Mouse (Mus musculus): ENCODE data around the gene H2-DMa. TPM values are rescaled to one million over a fixed set of nuclear protein-coding genes. Genes with fewer than 3 reads are reported as not detected.

H2-DMa gene
- polyA plus RNA-seq (2012; rRNA removed; ENCODE audit: low replicate concordance): 40.9 and 173 TPM in 2 replicates

GRCm38 (mm10) chr17:34119249-34120179, at the start of gene H2-DMa:
H2-DMa (plus strand) TSS chr17:34119541.

GRCm38 (mm10) chr17:34092197-34092875, 27.0 kb upstream of the H2-DMa start, which contains the start of gene H2-Oa:
H2-Oa (plus strand) TSS chr17:34092340.

DNA sequence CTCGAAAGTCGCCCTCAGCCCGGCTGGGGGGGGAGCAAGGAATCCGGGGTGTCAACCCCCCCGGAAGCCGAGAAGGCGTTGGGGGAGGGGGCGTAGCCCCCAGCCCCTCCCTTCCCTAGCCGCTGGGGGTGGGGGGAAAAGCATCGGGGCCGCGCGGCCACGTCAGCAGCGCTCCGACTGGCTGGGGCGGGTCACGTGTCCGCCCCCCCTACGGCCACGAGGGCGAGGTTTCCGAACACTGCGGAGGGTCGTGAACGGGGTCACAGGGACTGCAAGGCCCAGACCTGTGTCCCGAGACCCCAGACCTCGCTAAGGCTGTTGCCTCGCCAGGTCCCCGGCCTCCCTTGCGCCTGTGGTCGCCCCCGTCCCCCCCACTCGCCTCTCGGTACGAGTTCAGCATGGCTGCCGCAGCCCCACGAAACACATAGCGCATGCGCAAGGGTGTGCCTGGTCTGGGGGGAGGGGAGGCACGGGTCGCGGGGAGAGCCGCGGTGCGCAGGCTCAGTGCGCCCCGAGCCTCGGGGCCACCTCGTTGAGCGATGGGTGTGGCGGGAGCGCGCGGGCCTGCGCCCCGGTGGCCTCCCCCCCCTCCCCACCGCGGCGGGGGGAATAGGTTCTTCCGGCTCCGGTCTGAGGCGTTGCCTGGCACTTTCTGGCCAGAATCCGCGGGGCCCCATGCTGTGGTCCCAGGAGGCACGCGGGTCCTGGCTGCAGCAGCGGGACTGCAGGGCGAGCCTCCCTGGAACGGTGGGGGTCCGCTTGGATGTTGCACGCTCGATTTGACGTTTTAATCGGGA, 3.0 kb downstream of the H2-DMa start, which contains the start of gene Brd2:
Brd2 (minus strand) TSS at position 447 of the 797 bp plus-strand sequence.

GRCm38 (mm10) chr17:34143033-34143432, 23.7 kb downstream of the H2-DMa start, which contains the start of gene H2-DMb2:
H2-DMb2 (plus strand) TSS chr17:34143307.

GRCm38 (mm10) chr17:34152923-34153322, 33.6 kb downstream of the H2-DMa start, which contains the start of gene H2-DMb1:
H2-DMb1 (plus strand) TSS chr17:34153072.

DNA sequence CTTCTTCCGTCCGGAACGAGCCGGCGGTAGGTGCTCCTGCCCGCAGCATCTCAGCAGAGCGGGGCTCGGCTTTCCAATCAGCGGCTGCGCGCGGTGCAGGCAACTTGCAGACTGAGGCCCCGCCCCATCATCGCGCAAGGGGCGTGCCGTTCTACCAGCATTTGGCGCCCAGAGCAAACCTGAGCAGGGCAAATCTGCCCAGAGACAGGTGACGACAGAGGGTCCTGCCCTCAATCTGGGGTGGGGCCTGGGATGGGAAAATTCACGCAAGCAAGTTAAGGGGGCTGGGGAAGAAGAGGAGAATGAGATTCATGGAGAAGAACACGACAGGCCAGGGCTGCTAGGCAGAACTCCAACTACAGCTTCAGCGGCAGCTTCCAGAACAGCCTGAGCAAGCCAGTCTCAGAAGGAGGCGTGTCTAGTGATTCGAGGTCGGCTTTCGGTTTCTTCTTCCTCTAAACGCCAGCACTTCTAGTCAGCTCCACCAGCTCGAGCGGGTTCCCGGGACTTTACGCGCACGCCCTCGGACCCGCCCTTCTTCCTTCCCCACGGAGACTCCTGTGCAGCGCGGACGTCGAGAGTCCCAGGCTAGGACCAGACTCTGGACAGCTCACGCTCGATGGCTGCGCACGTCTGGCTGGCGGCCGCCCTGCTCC, 68.0 kb downstream of the H2-DMa start, which contains the start of the genes Tap1 and Psmb9:
Tap1 (plus strand) TSS at position 293 of the 656 bp plus-strand sequence.
Psmb9 (minus strand) TSS at position 504 of the 656 bp plus-strand sequence.

Other genes starting within 250 kb of the H2-DMa start
- not detected in 2 replicates for gene Gm7029, start 245.7 kb upstream of the H2-DMa start, polyA plus RNA-seq (2012; rRNA removed; ENCODE audit: low replicate concordance)
- 7.3 and 8.5 TPM in 2 replicates for gene Kifc1, start 228.9 kb upstream of the H2-DMa start, polyA plus RNA-seq (2012; rRNA removed; ENCODE audit: low replicate concordance)
- 0.24 TPM in 1 of 2 replicates, not detected in the other for gene Platr17, start 214.4 kb upstream of the H2-DMa start, polyA plus RNA-seq (2012; rRNA removed; ENCODE audit: low replicate concordance)
- 42.4 and 47.2 TPM in 2 replicates for gene Daxx, start 210.1 kb upstream of the H2-DMa start, polyA plus RNA-seq (2012; rRNA removed; ENCODE audit: low replicate concordance)
- gene Tapbp, start 203.6 kb upstream of the H2-DMa start, polyA plus RNA-seq (2012; rRNA removed; ENCODE audit: low replicate concordance): 220 and 430 TPM in 2 replicates
- 65.9 and 84.1 TPM in 2 replicates for gene Zbtb22, start 203.6 kb upstream of the H2-DMa start, polyA plus RNA-seq (2012; rRNA removed; ENCODE audit: low replicate concordance)
- gene Rgl2, start 190.0 kb upstream of the H2-DMa start, polyA plus RNA-seq (2012; rRNA removed; ENCODE audit: low replicate concordance): 88.3 and 111 TPM in 2 replicates
- gene Pfdn6, start 179.2 kb upstream of the H2-DMa start, polyA plus RNA-seq (2012; rRNA removed; ENCODE audit: low replicate concordance): 6.1 and 14.4 TPM in 2 replicates
- gene Wdr46, start 178.9 kb upstream of the H2-DMa start, polyA plus RNA-seq (2012; rRNA removed; ENCODE audit: low replicate concordance): 10.8 and 15.6 TPM in 2 replicates
- gene B3galt4, start 168.1 kb upstream of the H2-DMa start, polyA plus RNA-seq (2012; rRNA removed; ENCODE audit: low replicate concordance): 27.8 and 35.0 TPM in 2 replicates
- 50.7 and 52.9 TPM in 2 replicates for gene Vps52, start 163.7 kb upstream of the H2-DMa start, polyA plus RNA-seq (2012; rRNA removed; ENCODE audit: low replicate concordance)
- gene Rps18, start 163.5 kb upstream of the H2-DMa start, polyA plus RNA-seq (2012; rRNA removed; ENCODE audit: low replicate concordance): 196 and 219 TPM in 2 replicates
- 4,063 and 9,745 TPM in 2 replicates for gene H2-K1, start 119.2 kb upstream of the H2-DMa start, polyA plus RNA-seq (2012; rRNA removed; ENCODE audit: low replicate concordance)
- 22.1 and 26.1 TPM in 2 replicates for gene Ring1, start 94.9 kb upstream of the H2-DMa start, polyA plus RNA-seq (2012; rRNA removed; ENCODE audit: low replicate concordance)
- gene H2-Ke6, start 91.5 kb upstream of the H2-DMa start, polyA plus RNA-seq (2012; rRNA removed; ENCODE audit: low replicate concordance): 73.6 and 117 TPM in 2 replicates
- 161 and 163 TPM in 2 replicates for gene Slc39a7, start 87.9 kb upstream of the H2-DMa start, polyA plus RNA-seq (2012; rRNA removed; ENCODE audit: low replicate concordance)
- 73.7 and 88.7 TPM in 2 replicates for gene Rxrb, start 87.7 kb upstream of the H2-DMa start, polyA plus RNA-seq (2012; rRNA removed; ENCODE audit: low replicate concordance)
- gene Col11a2, start 80.1 kb upstream of the H2-DMa start, polyA plus RNA-seq (2012; rRNA removed; ENCODE audit: low replicate concordance): 1.3 and 6.3 TPM in 2 replicates
- gene H2-Oa, start 27.2 kb upstream of the H2-DMa start, polyA plus RNA-seq (2012; rRNA removed; ENCODE audit: low replicate concordance): 4.6 and 11.9 TPM in 2 replicates
- gene Brd2, start 3.1 kb downstream of the H2-DMa start, polyA plus RNA-seq (2012; rRNA removed; ENCODE audit: low replicate concordance): 84.7 and 92.1 TPM in 2 replicates
- gene H2-DMb2, start 23.8 kb downstream of the H2-DMa start, polyA plus RNA-seq (2012; rRNA removed; ENCODE audit: low replicate concordance): 4.5 and 16.7 TPM in 2 replicates
- gene H2-DMb1, start 33.5 kb downstream of the H2-DMa start, polyA plus RNA-seq (2012; rRNA removed; ENCODE audit: low replicate concordance): 52.9 and 337 TPM in 2 replicates
- gene Tap1, start 68.0 kb downstream of the H2-DMa start, polyA plus RNA-seq (2012; rRNA removed; ENCODE audit: low replicate concordance): 53.8 and 96.5 TPM in 2 replicates
- 114 and 217 TPM in 2 replicates for gene Psmb9, start 68.2 kb downstream of the H2-DMa start, polyA plus RNA-seq (2012; rRNA removed; ENCODE audit: low replicate concordance)
- 140 and 253 TPM in 2 replicates for gene Psmb8, start 78.2 kb downstream of the H2-DMa start, polyA plus RNA-seq (2012; rRNA removed; ENCODE audit: low replicate concordance)
- 39.6 and 83.2 TPM in 2 replicates for gene Tap2, start 84.0 kb downstream of the H2-DMa start, polyA plus RNA-seq (2012; rRNA removed; ENCODE audit: low replicate concordance)
- gene H2-Ob, start 119.4 kb downstream of the H2-DMa start, polyA plus RNA-seq (2012; rRNA removed; ENCODE audit: low replicate concordance): 1.6 and 6.7 TPM in 2 replicates
- gene H2-Ab1, start 138.1 kb downstream of the H2-DMa start, polyA plus RNA-seq (2012; rRNA removed; ENCODE audit: low replicate concordance): 523 and 3,902 TPM in 2 replicates
- 132 and 571 TPM in 2 replicates for gene H2-Aa, start 168.3 kb downstream of the H2-DMa start, polyA plus RNA-seq (2012; rRNA removed; ENCODE audit: low replicate concordance)
- 83.1 and 303 TPM in 2 replicates for gene H2-Eb1, start 186.3 kb downstream of the H2-DMa start, polyA plus RNA-seq (2012; rRNA removed; ENCODE audit: low replicate concordance)
- gene H2-Eb2, start 206.1 kb downstream of the H2-DMa start, polyA plus RNA-seq (2012; rRNA removed; ENCODE audit: low replicate concordance): 0.15 and 0.18 TPM in 2 replicates
- 71.0 and 85.2 TPM in 2 replicates for gene Btnl2, start 235.3 kb downstream of the H2-DMa start, polyA plus RNA-seq (2012; rRNA removed; ENCODE audit: low replicate concordance)

Data from duodenum, adult 2 months (tissue).